Mouse (Mus musculus) gastrocnemius, postnatal 4 days (tissue): ENCODE measurements around the gene Mical3. TPM values are rescaled to one million over a fixed set of nuclear protein-coding genes. Genes with fewer than 3 reads are reported as not detected.

Source experiments
- DNase-seq, 2 experiments: peaks; one replicate each; pipeline ENCODE4 v3.0.0; 2021 to 2022; ENCODE audit warnings: low spot score in 2 of 2, mixed read lengths in 2 of 2
- total RNA-seq, 2 experiments: library from RNA; stranded (reverse); gene quantifications; 2 replicates each; pipeline ENCODE4 v1.2.3; 2021

The Mical3 gene
- total RNA-seq, 2 experiments from 2014 or later, result 99.9 to 103 TPM

DNA sequence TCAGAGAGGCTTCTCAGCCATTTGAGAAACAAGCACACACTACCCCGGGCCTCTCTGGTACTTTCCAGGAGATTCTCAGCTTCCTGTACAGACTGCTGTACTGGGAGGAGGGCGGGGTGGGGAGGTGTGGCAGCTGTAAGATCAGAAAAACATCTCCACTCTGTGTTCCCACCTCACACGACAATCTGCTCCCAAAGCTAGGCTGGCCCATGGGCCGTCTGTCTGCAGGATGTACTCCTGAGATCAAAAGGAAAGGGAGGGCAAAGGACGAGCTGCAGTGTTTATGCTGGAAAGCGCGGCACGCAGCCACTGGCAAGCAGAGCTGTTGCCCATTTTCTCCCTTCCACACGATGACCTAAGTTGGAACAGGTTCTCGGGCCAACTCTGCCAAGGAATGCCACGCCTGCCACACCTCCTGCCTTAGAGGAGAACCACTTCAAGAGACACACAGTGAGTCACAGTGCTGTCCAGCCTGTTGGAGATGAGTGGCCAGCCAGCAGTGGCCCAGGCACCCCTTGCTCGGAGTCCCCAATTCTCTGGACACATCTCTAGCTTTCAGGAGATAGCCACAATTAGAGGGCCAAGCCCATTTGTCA lies 113.3 kb downstream of the Mical3 start:
- peak in 1 of 2 experiments; percentile 20 for DNase-seq

DNA sequence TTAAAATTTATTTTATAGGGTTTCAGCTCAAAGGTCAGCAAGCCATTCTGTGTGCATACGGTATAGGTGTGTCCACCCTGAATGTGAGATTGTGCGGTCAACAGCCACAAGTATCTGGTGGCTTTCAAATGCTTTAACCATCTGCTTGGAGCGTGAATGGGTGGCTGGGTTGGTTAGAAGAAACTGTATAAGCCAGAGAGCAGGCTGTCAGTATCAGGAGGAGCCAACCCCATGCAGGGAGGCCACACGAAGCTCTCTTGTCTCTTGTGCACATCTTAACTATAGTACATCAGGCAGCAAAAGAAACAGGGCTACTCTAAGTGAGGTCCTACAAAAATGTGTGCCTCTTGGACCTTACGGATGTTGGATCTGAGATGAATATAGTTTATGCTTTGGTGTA lies 114.7 kb downstream of the Mical3 start:
- DNase-seq, result no peak

DNA sequence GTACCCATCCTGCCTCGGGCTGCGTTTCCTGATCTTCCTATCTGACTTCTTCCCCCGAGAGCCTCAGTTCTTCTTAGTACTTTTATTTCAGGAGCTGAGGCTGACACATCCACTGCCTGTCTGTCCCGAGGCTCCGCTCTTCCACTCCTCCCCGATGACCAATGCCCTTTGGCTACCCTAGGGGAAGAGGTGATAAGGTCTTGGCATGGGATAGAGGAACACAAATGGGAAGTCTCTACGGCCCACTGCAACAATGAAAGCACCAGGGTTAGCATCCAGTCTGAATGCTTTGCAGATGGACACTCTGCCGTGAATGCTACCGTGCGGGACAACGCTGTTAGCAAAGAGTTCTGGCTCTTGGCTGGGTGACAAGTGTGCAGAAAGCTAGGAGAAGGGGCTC lies 116.5 kb downstream of the Mical3 start:
- DNase-seq, result no peak

DNA sequence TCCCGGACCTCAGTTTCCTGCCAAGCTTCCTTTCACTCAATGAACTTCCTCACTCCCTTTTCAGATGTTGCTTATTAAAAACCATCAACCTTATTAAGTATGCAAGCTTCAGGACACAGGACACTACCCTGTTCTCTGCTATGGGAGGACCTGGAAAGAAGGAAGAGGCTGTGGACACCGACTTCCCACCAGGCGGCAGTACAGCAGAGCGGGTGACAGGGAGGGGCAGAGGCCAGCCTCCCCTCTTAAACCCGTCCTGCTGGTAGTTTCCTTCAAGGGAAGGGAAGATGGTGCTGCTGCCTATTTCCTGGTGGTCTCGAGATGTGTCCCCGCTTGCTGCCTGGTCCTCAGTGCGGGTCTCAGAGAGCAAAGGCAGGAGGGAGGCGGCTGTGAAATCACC lies 117.0 kb downstream of the Mical3 start:
- peak; percentile 44 to 63 for DNase-seq

DNA sequence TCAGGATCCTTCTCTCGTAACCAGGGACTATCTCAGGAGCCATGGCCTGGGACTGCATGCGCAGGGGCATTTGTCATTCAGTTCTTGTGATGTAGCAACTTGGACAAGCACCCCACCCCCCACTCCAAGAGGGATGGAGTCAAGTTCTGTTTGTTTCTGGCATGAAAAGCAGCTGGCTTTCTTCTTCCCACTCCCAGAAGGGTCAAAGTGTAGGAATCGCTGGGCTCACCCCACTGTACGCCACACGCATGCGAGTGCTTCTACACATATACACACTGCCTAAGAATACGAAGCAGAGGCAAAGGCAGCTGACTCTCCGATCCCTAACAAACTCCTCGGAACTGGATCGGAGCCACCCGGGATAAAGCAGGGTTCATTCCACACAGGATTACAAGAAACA lies 119.1 kb downstream of the Mical3 start:
- DNase-seq, result no peak

DNA sequence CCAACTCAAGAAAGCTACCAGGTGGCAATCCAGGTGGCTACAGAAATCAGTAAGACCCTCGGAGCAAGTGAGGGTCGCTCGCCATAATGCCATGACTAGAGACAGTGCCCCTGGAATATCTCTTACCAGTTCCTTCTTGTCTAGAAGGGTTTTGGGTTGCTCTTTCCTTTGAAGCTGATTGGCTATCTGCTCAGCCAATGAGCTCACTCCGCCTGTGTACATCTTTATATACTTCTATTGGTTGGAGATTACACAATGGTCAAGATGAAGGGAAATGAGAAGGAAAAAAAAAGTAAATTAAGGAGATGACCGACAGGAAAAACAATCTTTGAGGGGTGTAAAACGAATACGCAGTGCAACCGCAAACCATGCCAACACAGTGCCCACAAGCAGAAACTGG lies 121.1 kb downstream of the Mical3 start:
- DNase-seq, result no peak

DNA sequence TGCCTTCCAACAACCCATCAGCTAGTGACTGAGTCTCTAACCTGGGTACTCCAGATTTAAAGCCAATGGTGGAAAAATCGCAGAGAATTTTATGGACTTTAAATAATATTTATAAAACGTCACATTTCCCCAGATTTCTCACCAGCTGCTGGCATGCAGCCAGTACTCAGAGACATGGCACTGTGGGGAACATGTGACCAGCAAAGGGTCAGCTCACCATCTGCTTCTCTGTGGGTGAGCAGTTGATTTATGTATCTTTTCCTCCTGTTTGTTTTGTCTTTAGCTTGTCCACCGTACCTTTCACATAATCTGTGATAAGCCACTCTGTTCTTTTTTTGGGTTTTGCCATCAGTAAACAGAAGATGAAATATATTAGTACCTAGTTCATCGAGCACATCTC lies 125.8 kb downstream of the Mical3 start:
- no peak for DNase-seq

DNA sequence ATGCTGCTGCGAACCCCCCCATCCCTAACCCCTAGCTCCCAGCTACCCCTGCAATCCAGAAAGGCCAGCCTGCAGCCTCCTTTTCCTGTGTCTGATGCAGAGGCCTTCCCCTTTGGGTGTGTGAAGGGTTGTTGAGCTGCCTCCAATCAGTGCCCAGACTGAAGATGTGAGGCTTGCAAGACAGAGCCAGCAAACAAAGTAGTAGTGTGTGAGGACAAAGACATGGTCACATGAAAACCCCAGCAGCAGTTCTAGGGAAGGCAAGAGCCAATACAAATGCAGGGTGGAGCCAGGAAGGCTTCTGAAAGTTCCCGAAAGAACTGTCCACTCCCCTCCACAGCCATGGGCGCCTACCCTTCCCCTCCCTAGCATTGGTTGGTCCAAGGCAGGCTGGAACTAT lies 127.8 kb downstream of the Mical3 start:
- no peak for DNase-seq

DNA sequence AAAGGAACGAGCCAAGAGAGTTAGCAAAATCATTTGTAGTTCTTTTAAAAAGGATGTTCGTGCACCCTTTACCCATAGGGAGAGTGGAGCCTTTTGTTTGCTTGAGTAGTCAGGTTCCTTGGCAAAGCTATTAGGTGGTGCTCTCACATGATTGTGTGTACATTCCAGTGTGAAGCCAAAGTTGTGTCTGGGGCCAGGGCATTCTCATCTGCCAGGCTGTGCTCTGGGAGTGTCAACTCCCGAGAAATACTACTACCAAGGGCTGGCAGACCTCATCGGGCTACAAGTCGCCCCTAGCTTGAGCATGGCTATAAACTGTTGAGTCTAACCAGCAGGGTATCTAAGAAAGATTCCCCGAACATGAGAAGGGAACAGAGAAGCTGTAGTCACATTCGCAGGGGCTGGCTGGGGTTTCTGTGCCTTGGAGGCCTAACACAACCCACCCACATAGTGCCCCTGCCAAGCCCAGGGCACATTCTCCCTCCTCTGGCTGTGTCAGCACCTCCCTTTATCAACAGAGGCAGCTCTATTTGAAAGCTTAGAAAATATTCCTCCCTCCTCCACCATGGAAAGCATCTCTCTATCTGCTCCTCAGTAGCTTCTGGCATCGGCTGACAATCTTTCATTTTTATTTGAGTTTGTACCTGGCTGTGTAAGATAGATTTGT lies 130.8 kb downstream of the Mical3 start:
- no peak for DNase-seq

DNA sequence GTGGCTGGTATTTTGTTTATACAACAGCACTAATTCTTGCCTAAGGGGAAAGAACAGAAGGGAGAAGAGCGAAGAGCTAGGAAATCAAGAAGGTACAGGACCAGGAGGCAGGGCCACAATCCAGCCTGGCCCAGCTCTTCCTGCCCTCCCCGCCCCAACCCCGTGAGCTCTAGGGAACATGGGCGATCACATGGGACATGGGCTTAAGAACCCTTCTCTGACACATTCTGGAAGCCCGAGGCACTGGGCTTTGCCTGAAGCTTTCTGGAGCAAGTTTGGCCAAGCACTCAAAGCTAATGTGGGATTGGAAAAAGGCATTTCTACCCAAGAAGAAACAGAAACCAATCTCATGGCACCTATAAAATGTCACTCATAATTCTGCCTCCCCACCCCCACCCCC lies 131.7 kb downstream of the Mical3 start:
- DNase-seq, result no peak

DNA sequence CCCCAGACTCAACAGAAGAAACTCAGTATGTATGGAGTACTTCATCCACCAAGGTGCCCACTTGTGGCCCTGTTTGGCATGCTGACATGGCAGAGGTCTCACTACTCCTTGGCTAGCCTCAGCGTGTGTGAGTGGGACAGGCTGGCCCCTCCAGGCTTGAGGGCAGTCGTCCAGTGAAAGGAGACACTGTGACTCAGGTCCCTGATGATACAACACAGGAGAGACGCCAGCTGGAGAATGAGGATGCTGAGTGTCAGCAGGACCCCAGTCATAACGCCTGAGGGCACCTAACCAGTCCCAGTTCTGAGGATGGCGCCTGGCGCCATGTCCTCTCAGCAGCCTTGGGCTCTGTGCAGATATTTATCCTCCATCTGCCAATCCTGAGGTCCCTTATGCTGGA lies 134.2 kb downstream of the Mical3 start:
- DNase-seq, result no peak

DNA sequence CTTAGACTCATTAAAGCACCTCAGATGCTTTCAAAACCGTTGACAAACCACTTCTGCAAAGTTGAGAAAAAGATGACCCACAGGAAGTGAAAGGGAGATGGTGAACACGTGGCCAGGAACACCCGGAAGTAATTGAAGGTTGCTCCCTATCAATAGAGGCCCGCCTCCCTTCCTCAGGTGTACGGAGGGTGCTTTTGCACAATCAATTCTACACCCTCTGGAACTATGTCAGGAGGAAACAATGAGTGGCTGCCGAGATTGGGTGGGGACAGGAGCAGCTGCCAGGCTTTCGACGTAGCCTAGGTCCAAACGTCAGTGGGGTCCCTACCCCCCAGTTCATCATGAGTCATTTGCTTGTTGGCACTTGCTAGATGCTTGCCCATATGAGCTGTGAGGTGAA lies 135.3 kb downstream of the Mical3 start:
- DNase-seq, result no peak

DNA sequence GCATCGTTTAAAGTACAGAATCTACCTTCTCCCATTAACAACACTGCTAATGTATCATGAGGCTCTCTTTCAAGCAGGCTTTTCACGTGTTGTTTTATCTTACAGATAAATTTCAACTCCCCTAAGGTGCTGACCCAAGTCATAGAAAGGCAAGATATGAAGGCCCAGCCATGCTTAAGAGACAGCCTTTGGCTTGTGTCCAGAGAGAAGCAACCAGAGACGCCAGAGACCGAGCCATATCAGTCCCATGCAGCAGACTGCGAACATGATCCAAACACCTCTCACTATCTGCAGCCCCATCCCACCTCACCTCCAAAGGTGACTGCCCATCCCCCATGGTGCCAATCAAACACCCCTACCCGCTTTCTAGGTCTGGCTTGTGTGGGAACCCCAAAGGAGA lies 138.9 kb downstream of the Mical3 start:
- DNase-seq, result no peak

DNA sequence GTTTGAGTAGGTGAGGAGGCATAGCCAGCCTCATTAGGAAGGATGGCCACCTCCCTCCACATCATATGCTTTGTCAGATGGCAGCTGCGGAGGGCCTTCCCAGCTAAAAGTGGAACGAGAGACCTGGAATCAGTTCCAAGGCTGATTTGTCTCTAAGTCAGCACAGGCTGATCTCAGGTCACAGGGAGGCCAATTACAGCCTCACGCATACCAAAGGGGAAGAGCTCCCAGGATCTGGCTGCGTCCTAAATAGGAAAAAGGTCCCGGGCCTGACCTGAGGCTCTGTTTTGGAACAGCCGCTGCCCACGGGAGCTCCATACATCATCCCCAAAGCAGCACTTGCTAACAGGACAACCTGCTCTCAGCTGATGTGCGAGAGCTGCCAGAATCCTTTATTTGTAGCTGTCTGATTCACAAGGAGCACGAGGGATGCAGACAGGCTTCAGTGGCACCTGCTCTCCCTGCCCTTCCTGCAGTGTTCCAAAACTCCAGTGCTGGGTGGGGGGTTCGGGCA lies 143.2 kb downstream of the Mical3 start:
- peak in 1 of 2 experiments; percentile 25 for DNase-seq

DNA sequence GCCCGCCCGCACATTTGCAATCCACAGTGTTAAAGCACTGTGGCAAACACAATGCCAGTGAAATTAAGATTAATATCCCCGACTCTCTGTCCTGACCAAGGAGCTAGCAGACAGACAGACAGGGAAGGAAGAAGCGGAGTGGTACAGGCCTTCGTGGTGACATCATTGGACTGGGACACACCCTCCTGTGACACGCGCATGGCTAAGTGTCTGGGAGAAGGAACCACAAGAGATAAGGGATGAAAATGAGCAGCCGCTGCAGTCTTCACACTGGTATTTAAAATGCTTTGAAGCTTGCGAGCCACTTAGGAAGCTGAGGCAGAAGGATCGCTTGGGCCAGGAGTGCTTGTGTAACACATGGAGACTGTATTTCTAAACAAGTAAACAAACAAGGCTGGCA lies 143.6 kb downstream of the Mical3 start:
- no peak for DNase-seq

DNA sequence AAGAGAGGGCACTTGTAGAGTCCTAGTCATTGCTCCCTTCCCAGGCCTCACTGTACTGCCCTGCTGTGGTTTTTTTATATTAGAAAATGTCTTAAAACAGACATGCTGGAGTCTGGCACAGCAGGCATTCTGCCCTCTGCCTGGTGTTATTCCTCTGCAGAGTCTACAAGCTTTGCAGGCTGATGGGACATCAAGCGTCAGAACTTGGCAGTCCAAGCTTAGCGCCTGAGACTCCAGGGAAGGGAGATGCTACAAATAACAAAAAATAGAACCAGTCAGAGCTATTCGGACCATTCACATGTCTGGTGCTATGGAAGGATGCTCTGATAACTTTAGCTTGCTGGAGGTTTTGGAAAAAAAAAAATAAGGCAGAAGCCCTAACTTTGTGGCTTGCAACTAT lies 144.6 kb downstream of the Mical3 start:
- no peak for DNase-seq

DNA sequence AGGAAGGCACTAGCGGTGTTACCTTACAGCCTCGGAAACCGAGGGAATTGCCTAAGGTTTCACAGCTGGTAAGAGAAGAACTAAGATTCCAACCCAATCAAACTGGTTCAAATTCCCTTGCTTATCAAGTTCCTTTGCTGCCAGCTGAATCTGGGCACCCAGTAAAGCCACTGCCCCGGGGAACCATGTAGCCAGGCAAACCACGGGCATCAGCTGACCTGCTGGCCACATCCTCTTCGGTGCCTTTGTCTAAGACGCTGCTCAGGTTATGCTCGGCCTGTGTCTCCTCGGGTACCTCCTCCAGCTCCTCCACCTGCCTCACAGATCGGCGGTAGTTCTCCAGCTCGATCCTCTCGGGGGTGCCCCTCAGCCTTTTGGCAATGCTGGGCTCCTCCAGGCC lies 148.5 kb downstream of the Mical3 start:
- no peak for DNase-seq

DNA sequence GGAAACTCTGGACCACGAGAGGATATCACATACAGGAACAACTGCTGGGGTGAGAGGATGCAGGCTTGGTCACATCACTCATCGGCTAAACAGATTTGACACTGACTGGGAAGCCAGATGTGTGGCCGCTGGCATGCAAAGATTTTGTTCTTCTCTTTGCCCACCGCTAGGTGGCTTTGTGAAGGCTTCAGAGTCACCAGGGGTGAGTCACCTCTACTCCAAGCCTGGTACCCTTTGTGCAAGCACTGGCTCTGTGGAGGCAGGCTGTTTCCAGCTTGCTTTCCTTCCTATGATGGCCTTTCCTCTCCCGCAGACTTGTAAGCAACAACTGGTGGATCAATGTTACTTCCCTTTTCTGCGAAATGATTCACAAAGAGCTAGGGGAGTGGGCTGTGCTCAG lies 149.3 kb downstream of the Mical3 start:
- DNase-seq, result no peak

DNA sequence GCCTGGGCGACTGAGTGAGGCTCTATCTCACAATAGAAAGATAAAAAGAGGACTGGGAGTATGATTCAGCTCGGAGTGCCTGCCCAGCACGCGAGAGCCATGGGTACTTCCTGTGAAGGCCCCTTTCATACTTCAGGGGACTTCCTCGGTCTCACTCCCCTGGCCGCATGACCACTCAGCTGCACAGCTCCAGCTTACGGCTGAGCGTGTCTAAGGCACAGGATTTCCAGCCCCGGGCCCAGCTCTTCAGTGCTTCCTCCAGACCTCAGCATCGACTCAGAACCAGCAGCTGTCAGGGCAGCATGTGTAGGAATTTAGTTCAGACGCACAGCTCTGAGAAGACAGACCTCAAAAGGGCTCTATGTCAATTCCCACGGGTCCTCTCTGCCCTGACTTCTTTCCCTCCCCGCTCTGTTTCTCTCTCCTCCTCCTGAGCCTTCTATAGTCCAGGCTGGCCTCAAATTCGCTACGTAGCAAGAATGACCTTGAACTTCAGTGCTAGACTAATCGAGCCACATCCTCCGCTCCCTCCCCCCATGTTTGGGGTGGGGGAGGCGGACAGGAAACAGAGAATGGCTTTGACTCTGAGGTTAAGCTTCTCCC lies 152.7 kb downstream of the Mical3 start:
- DNase-seq, result no peak

DNA sequence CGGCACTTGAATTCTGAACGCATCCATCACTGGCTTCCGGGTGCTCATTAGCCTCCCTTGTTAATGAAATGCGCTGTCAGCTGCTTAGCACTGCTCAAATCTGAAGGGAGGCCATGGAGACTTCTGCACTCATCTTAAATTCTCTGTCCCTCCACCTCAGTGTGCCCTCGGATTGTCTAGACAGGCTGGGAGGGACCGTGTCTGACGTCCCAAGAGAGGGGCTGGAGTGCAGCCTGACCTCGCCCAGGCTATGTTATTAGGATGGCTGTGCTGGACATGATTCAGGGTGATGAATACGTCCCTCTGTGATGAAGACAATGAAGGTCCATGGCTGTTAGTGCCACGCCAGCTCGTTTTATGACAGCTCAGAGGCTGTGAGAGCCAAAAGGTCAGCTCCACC lies 153.8 kb downstream of the Mical3 start:
- DNase-seq, result no peak

DNA sequence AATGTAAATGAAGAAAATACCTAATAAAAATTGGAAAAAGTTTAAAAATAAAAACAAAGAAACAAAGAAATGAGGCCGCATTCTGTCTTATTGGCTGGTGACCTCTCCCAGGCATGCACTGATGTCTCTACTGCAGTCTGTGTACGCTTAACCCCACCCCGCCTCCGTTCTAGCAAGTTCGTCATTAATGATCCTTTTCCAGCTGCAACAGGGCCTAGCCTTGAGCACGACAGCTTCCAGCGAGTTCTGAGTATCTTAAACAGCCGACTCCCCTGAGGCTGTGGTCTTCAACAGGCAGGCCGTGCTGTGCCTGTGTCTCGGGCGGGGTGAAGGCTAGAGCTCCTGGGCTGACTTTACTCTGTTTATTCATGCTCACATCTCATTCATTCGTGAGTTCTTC lies 154.7 kb downstream of the Mical3 start:
- no peak for DNase-seq

DNA sequence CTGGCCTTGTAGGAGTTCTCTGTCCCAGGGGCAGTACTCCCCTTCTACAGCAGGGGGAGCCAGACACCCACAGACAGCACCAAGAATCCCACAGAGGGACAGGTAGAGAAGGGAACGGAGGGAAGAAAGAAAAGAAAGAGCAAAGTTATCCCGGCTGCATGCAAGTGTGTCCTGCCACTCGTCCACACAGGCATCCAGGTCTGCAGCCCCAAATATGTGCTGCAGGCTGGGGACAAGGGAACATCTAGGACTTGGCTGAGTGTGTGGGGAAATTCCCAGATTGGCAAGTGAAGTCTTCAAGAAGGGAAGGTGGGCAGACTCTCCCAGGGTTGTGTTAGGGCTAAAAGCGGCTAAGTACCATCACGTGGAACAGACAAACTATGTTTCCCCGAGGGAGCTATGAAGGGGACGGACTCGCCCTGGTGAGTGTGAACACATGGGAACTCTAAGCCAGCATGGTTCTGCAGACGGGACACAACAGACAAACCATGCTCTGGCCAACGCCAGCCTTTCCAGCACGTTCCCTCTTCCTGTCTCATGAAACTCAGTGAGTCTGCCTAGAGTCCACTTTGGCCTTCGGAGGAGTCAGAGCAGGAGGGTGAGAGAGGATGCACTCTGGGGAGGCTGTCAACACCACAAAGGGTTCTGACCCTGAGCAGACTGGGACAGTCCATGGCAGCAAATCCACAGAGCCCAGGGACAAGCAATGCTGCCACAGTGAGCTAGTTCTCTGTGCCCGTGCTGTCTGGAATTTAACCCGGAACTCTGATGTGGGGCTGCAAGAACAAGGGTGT lies 158.8 kb downstream of the Mical3 start:
- DNase-seq, result peak; percentile 57 to 72
